Mouse (Mus musculus): Measurements from ENCODE around the gene Lnpk. TPM values are rescaled to one million over a fixed set of nuclear protein-coding genes. Genes with fewer than 3 reads are reported as not detected.

The Lnpk gene
- polyA plus RNA-seq, 1 experiment from 2014 or later, result 17.1 TPM

GRCm38 (mm10) chr2:74508302-74508701, 70.9 kb downstream of the Lnpk start:
- Histone ChIP-seq H3K9me3 (replicated peaks; ENCODE audit: control insufficient read depth, low read length) (no peaks in the 10 kb centered on the region), H3K27me3 (ENCODE audit: control insufficient read depth, insufficient read depth, low read length) (no peaks in the 10 kb centered on the region), H3K9ac (ENCODE audit: low read length) (no peak overlapping the region), H3K4me3 (ENCODE audit: low read length) (no peak overlapping the region), H3K4me2 (ENCODE audit: low read depth, low read length) (no peak overlapping the region), H3K4me1 (ENCODE audit: control insufficient read depth, insufficient read depth, low read length) (no peaks in the 10 kb centered on the region), H3K36me3 (ENCODE audit: control insufficient read depth, insufficient read depth) (no peaks in the 10 kb centered on the region), H3K27ac (ENCODE audit: low read length) (no peak overlapping the region)
- ATAC-seq (replicated peaks; ENCODE audit: extremely low read depth, insufficient read depth, low FRiP score), result no peak
- 85% methylated on average over 5 of the region's 5 CpGs for WGBS

GRCm38 (mm10) chr2:74506439-74506838, 72.8 kb downstream of the Lnpk start:
- H3K27me3 ChIP-seq (ENCODE audit: control insufficient read depth, insufficient read depth, low read length), result no peaks in the 10 kb centered on the region
- H3K9me3 ChIP-seq (replicated peaks; ENCODE audit: control insufficient read depth, low read length), result no peaks in the 10 kb centered on the region
- WGBS, result 48% methylated on average over 8 of the region's 8 CpGs
- ATAC-seq (replicated peaks; ENCODE audit: extremely low read depth, insufficient read depth, low FRiP score), result no peak
- H3K4me3 ChIP-seq (ENCODE audit: low read length), result no peak overlapping the region
- no peak overlapping the region for H3K27ac ChIP-seq (ENCODE audit: low read length)
- H3K4me2 ChIP-seq (ENCODE audit: low read depth, low read length), result no peak overlapping the region
- H3K9ac ChIP-seq (ENCODE audit: low read length), result no peak overlapping the region
- no peaks in the 10 kb centered on the region for H3K36me3 ChIP-seq (ENCODE audit: control insufficient read depth, insufficient read depth)
- no peaks in the 10 kb centered on the region for H3K4me1 ChIP-seq (ENCODE audit: control insufficient read depth, insufficient read depth, low read length)

GRCm38 (mm10) chr2:74500307-74500706, 78.9 kb downstream of the Lnpk start:
- Histone ChIP-seq H3K9me3 (replicated peaks; ENCODE audit: control insufficient read depth, low read length) (no peaks in the 10 kb centered on the region), H3K4me1 (ENCODE audit: control insufficient read depth, insufficient read depth, low read length) (no peaks in the 10 kb centered on the region), H3K4me3 (ENCODE audit: low read length) (no peak overlapping the region), H3K36me3 (ENCODE audit: control insufficient read depth, insufficient read depth) (no peaks in the 10 kb centered on the region), H3K27me3 (ENCODE audit: control insufficient read depth, insufficient read depth, low read length) (no peaks in the 10 kb centered on the region), H3K9ac (ENCODE audit: low read length) (no peak overlapping the region), H3K4me2 (ENCODE audit: low read depth, low read length) (no peak overlapping the region), H3K27ac (ENCODE audit: low read length) (no peak overlapping the region)
- 83% methylated on average over 2 of the region's 2 CpGs for WGBS
- ATAC-seq (replicated peaks; ENCODE audit: extremely low read depth, insufficient read depth, low FRiP score), result no peak

GRCm38 (mm10) chr2:74497851-74498250, 81.4 kb downstream of the Lnpk start:
- WGBS, result 86% methylated on average over 5 of the region's 5 CpGs

GRCm38 (mm10) chr2:74491426-74491825, 87.8 kb downstream of the Lnpk start:
- H3K36me3 ChIP-seq (ENCODE audit: control insufficient read depth, insufficient read depth), result no peaks in the 10 kb centered on the region
- no peak overlapping the region for H3K9ac ChIP-seq (ENCODE audit: low read length)
- no peaks in the 10 kb centered on the region for H3K4me1 ChIP-seq (ENCODE audit: control insufficient read depth, insufficient read depth, low read length)
- no peak overlapping the region for H3K27ac ChIP-seq (ENCODE audit: low read length)
- no peak overlapping the region for H3K4me2 ChIP-seq (ENCODE audit: low read depth, low read length)
- no peaks in the 10 kb centered on the region for H3K27me3 ChIP-seq (ENCODE audit: control insufficient read depth, insufficient read depth, low read length)
- 64% methylated on average over 13 of the region's 13 CpGs for WGBS
- no peak overlapping the region for H3K4me3 ChIP-seq (ENCODE audit: low read length)
- ATAC-seq (replicated peaks; ENCODE audit: extremely low read depth, insufficient read depth, low FRiP score), result no peak
- H3K9me3 ChIP-seq (replicated peaks; ENCODE audit: control insufficient read depth, low read length), result no peaks in the 10 kb centered on the region

More at GRCm38 (mm10) chr2:74497851-74498250, 81.4 kb downstream of the Lnpk start:
- H3K4me3 ChIP-seq (ENCODE audit: low read length), result no peak overlapping the region
- no peaks in the 10 kb centered on the region for H3K36me3 ChIP-seq (ENCODE audit: control insufficient read depth, insufficient read depth)
- H3K9ac ChIP-seq (ENCODE audit: low read length), result no peak overlapping the region
- no peaks in the 10 kb centered on the region for H3K27me3 ChIP-seq (ENCODE audit: control insufficient read depth, insufficient read depth, low read length)
- ATAC-seq (replicated peaks; ENCODE audit: extremely low read depth, insufficient read depth, low FRiP score), result no peak
- H3K27ac ChIP-seq (ENCODE audit: low read length), result no peak overlapping the region
- no peaks in the 10 kb centered on the region for H3K4me1 ChIP-seq (ENCODE audit: control insufficient read depth, insufficient read depth, low read length)
- no peaks in the 10 kb centered on the region for H3K9me3 ChIP-seq (replicated peaks; ENCODE audit: control insufficient read depth, low read length)
- no peak overlapping the region for H3K4me2 ChIP-seq (ENCODE audit: low read depth, low read length)

GRCm38 (mm10) chr2:74490186-74490585, 89.0 kb downstream of the Lnpk start:
- no peak for ATAC-seq (replicated peaks; ENCODE audit: extremely low read depth, insufficient read depth, low FRiP score)
- H3K9ac ChIP-seq (ENCODE audit: low read length), result no peak overlapping the region
- no peaks in the 10 kb centered on the region for H3K9me3 ChIP-seq (replicated peaks; ENCODE audit: control insufficient read depth, low read length)
- H3K4me2 ChIP-seq (ENCODE audit: low read depth, low read length), result no peak overlapping the region
- H3K4me1 ChIP-seq (ENCODE audit: control insufficient read depth, insufficient read depth, low read length), result no peaks in the 10 kb centered on the region
- H3K27ac ChIP-seq (ENCODE audit: low read length), result no peak overlapping the region
- no peaks in the 10 kb centered on the region for H3K36me3 ChIP-seq (ENCODE audit: control insufficient read depth, insufficient read depth)
- 97% methylated on average over 1 of the region's 1 CpGs for WGBS
- H3K4me3 ChIP-seq (ENCODE audit: low read length), result no peak overlapping the region
- no peaks in the 10 kb centered on the region for H3K27me3 ChIP-seq (ENCODE audit: control insufficient read depth, insufficient read depth, low read length)

- ATAC-seq (replicated peaks; ENCODE audit: extremely low read depth, insufficient read depth, low FRiP score), result no peak
- Histone ChIP-seq H3K4me1 (ENCODE audit: control insufficient read depth, insufficient read depth, low read length) (no peaks in the 10 kb centered on the region), H3K27me3 (ENCODE audit: control insufficient read depth, insufficient read depth, low read length) (no peaks in the 10 kb centered on the region), H3K4me3 (ENCODE audit: low read length) (no peak overlapping the region), H3K9me3 (replicated peaks; ENCODE audit: control insufficient read depth, low read length) (no peaks in the 10 kb centered on the region), H3K9ac (ENCODE audit: low read length) (no peak overlapping the region), H3K27ac (ENCODE audit: low read length) (no peak overlapping the region), H3K36me3 (ENCODE audit: control insufficient read depth, insufficient read depth) (no peaks in the 10 kb centered on the region), H3K4me2 (ENCODE audit: low read depth, low read length) (no peak overlapping the region)
- 76% methylated on average over 7 of the region's 7 CpGs for WGBS
Measured at GRCm38 (mm10) chr2:74488443-74488842, 90.8 kb downstream of the Lnpk start.

GRCm38 (mm10) chr2:74482651-74483050, 96.6 kb downstream of the Lnpk start:
- H3K4me2 ChIP-seq (ENCODE audit: low read depth, low read length), result no peak overlapping the region
- no peaks in the 10 kb centered on the region for H3K36me3 ChIP-seq (ENCODE audit: control insufficient read depth, insufficient read depth)
- no peak overlapping the region for H3K4me3 ChIP-seq (ENCODE audit: low read length)
- ATAC-seq (replicated peaks; ENCODE audit: extremely low read depth, insufficient read depth, low FRiP score), result no peak
- no peaks in the 10 kb centered on the region for H3K27me3 ChIP-seq (ENCODE audit: control insufficient read depth, insufficient read depth, low read length)
- H3K27ac ChIP-seq (ENCODE audit: low read length), result no peak overlapping the region
- no peaks in the 10 kb centered on the region for H3K9me3 ChIP-seq (replicated peaks; ENCODE audit: control insufficient read depth, low read length)
- 81% methylated on average over 10 of the region's 10 CpGs for WGBS
- H3K4me1 ChIP-seq (ENCODE audit: control insufficient read depth, insufficient read depth, low read length), result no peaks in the 10 kb centered on the region
- H3K9ac ChIP-seq (ENCODE audit: low read length), result no peak overlapping the region

- H3K27me3 ChIP-seq (ENCODE audit: control insufficient read depth, insufficient read depth, low read length), result no peaks in the 10 kb centered on the region
- H3K27ac ChIP-seq (ENCODE audit: low read length), result no peak overlapping the region
- 77% methylated on average over 10 of the region's 10 CpGs for WGBS
- no peaks in the 10 kb centered on the region for H3K9me3 ChIP-seq (replicated peaks; ENCODE audit: control insufficient read depth, low read length)
- H3K9ac ChIP-seq (ENCODE audit: low read length), result no peak overlapping the region
- ATAC-seq (replicated peaks; ENCODE audit: extremely low read depth, insufficient read depth, low FRiP score), result no peak
- H3K36me3 ChIP-seq (ENCODE audit: control insufficient read depth, insufficient read depth), result no peaks in the 10 kb centered on the region
- no peak overlapping the region for H3K4me3 ChIP-seq (ENCODE audit: low read length)
- H3K4me2 ChIP-seq (ENCODE audit: low read depth, low read length), result no peak overlapping the region
- H3K4me1 ChIP-seq (ENCODE audit: control insufficient read depth, insufficient read depth, low read length), result no peaks in the 10 kb centered on the region
Measured at GRCm38 (mm10) chr2:74482086-74482485, 97.1 kb downstream of the Lnpk start.

Measured in heart, embryonic 16.5 days (tissue).